Mouse (Mus musculus): ENCODE data around the gene Celf2. TPM values are rescaled to one million over a fixed set of nuclear protein-coding genes. Genes with fewer than 3 reads are reported as not detected.
A peak's percentile ranks its signal among the peaks of the same experiment; 100 is the strongest.
"Not testable (repeated sequence)": the region's sequence is repeated elsewhere in the genome, so short reads cannot be mapped to it uniquely, and the experiment has no call there.

Gene Celf2
- polyA plus RNA-seq, 1 experiment = 68.8 TPM

DNA sequence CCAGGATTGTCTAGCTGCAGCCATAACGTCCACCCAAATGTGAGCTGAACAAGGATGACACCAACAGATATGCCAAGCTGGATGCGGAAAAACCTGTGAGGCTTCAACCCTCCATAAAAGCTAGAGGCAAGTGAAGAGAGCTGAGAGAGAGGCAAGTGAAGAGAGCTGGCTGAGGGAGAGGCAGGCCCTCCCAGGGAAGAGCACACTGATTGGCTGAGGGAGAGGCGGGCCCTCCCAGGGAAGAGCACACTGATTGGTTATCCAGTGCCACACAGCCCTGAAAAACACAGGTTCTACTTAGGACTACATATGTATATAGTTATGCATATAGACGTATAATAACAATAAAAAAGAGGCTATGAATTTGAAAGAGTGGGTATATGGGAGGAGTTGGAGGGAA, 907.2 kb downstream of the Celf2 start:
- DNase-seq (ENCODE audit: low read depth) = no peak

DNA sequence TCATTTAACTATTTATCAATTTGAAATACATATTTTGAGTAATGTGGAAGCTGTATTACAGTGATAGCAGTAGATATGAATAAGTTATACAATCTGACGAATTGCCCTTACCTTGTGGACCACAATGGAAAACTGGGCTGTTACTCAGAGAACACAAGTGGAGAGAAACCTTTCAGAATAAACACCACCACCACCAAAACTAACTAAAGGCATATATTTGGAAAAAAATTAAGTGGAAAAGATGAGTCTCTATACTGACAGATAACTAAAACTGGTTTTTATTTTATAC, 910.5 kb downstream of the Celf2 start:
- no peak for DNase-seq (ENCODE audit: low read depth)

DNA sequence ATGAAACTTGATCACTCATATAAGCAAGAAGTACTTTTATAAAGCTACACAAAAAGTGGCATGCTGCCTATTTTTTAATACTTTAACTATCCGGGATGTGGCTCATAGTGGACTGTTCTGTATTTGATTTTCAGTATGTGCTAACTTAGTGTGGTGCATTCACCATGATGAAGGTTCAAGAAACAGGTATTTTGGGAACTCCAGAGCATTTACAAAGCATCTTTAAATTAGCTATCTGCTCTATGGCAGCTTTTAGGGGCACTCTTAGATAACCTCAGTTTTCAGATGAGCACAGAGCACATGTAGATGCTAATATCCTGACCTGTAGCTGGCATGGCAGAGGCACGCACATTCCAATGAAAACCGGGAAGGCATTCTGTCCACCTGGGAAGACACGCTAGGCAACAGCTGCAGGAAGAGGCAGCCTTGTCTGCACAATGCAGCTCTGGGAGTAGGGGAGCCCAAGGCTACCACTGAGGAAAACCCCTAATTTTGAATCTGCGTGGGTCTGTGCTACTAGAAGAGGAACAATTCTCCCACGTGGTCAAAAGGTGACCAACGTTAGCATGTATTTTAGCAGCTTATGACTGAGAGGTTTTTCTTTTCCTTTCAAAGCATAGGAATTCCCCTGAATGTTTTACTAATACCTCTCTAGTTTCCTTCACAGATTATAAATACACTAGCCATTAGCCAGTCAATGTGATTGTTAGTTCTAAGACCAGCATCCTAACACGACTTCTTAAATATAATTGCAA, 911.1 kb downstream of the Celf2 start:
- DNase-seq (ENCODE audit: low read depth) = no peak

DNA sequence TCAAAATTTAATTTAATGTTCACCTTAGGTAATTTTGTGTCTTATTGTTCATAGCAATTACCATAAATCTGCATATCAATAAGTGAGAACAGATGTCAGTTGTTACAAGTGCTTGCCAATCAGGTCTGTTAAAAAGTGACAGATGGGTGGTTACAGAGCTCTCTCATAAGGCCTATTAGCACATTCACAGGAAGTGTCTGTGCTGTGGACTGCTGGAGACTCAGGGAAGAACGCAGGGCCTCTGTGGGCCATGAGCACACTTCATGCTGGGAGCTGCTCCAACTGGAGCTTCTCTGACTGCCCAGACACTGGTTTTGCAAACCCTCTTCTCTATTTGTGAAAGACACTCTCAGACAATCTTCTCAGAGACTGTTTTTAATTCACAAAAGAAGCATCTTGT, 914.6 kb downstream of the Celf2 start:
- DNase-seq (ENCODE audit: low read depth) = no peak

DNA sequence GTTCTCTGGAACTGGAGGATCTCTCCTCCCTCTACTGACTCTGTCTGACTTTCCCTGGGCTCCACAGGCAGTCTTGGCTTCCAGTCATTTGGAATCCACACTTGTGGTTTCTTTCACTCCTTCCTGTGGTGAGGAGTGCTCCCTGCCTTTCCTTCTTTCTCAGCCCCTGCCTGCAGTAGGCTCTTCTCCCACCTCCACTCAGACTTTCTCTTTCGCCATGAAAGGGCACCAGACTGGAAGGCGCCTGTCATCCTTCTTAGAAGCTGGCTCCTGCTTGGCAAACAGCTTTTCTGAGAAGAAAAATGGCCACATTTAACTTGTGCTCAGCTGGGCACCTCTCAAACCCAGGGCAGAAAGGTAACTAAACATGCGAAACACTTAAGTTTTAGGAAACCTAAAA, 915.2 kb downstream of the Celf2 start:
- DNase-seq (ENCODE audit: low read depth) = no peak

DNA sequence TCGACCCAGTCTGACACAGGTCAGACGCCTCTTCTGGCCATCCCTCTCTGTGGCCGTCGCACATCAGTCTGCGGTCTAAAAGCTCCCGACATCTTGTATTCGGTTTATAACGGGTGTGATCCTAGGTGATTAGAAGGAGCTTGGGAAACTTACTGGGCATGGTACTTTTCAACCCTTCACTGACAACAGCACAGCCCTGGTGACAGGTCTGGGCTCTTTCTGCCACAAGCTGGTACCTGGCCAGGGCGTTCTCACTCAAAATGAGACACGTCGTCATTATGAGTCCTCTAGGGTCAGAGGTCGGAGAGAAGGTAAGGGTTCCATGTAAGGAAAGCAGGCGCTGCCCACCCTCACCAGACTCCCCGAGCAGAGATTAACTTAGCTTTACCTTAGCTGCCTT, 915.6 kb downstream of the Celf2 start:
- DNase-seq (ENCODE audit: low read depth) = no peak

DNA sequence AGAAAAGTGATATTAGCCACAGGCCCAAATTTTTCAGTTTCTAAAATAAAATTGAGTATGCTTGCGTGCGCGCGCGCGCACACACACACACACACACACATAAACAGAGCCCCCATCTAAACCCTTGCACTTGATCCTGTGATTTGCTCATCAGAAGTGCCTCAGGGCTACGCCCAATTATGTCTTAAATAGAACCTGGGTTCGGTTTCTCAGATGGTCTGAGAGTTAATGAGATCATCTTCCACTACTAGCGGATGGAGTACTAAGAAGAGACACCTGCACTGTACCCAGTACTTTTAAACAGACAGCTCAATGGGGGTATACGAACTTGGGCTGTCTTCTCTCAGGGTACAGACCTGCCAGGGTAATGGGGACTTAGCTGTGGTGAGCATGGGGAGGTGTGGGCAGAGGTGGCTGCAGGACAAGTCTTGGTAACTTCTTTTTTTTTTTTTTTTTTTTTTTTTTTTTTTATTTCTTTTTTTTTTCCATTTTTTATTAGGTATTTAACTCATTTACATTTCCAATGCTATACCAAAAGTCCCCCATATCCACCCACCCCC, 923.2 kb downstream of the Celf2 start:
- no peak for DNase-seq (ENCODE audit: low read depth)

DNA sequence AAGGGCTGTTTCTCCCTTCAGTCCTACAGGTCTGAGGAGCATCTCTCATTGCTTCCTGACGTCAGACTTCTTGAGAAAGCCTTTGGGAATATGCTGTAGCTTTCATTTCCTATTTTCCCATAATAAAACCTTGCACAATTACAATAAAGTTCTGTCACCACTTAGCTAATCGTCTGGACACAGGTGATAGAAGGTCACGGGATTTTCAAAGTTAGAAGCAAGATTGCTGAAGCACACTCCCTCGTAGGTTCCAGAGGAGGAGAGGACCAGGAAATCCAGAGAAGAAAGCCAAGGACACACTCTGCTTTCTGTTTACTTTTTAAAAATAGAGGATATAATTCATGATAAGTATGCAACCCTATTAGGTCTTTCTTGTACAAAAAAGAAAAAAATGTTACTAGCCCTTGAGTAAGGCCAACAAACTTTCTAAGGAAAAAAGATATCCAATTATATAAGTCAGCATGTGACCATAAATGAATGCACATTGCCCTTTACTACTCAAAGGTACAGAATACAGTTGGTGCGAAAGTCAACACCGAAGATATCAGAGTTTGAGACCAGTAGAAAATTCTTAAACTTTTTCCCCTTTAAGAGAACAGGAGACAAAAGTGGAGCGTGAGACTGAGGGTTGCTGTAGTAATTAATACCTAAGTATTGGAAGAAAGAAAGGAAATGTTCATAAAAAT, 924.2 kb downstream of the Celf2 start:
- DNase-seq (ENCODE audit: low read depth) = no peak

DNA sequence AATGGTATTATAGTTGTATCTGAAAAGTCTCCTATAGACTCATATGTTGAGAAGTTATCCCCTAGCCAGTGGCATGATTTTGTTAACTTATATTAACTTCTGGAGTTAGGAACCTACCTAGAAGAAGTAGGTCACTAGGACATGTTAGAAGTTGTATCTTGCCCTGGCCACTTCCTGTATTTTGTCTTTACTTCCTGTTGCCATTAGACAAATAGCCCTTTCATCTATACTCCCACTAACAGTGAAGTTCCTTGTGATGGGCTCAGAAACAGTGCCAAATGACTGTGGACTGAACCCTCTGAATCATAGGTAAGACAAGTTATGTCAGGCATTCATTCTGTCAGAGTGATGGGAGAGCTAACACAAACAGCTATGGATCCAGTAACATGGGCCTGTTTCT, 926.7 kb downstream of the Celf2 start:
- peak; percentile 9 for DNase-seq (ENCODE audit: low read depth)

DNA sequence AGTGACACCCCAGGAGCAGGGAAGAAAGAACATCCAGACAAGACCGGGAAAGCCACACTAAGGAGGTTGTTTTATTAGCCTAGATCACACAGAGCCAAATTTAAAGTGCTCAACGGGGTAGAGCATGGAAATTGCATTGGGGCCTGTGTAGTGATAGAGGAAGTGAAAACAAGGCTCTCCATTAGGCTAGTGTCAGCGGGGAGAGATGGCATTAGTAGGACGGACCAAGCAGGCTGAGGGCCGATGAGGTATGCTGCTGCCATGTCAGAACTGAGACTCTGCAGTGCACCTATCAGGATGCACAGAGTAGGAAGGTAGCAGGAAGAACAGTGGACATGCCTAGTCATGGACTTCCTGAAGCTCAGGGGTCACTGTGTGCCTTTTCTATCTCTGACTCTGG, 929.3 kb downstream of the Celf2 start:
- DNase-seq (ENCODE audit: low read depth) = no peak

DNA sequence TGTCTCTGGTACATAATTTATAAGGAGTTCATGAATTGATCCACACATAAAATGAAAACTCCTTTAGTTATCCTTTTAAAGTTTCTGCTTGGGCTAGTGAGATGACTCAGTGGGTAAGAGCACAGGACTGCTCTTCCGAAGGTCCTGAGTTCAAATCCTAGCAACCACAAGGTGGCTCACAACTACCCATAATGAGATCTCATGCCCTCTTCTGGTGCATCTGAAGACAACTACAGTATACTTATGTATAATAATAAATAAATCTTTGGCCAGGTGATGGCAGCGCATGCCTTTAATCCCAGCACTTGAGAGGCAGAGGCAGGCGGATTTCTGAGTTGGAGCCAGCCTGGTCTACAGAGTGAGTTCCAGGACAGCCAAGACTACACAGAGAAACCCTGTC, 934.0 kb downstream of the Celf2 start:
- not testable (repeated sequence) for DNase-seq (ENCODE audit: low read depth)

DNA sequence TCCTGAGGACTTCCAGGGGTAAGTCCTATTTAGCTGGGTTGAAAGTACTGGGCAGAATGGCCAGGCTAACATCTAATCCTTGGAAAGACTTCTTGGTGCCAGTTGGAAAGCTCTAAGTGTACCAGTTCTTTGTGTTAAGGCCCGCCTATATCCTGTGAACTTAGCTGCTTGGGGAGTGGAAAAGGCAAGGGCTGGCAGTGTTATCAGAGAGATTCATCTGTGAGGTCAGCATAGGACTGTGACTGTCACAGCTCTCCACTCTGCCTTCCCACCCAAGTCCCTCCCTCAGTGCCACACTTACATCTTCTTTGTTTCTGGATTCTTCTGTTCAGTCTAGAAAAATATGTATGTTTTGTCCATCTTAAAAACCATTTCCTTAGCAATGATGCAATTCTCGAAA, 935.7 kb downstream of the Celf2 start:
- DNase-seq (ENCODE audit: low read depth) = no peak

DNA sequence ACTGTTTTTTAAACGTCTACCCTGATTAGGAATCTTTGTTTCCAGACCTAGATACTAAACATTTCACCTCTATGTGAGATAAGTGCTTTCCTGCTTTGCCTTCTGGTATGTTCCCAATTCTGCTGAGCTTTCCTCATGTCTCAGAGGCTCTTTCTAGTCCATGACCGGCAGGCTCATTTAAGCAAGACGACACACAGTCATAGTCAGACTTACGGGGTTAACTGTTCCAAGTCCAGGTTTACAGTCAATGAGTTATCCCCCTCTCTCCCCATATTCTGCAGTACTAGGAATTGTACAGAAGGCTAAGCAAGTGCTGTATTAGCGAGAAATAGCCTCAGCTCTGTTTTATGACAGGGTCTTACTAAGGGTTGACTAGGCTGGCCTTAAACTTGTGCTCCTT, 936.4 kb downstream of the Celf2 start:
- DNase-seq (ENCODE audit: low read depth) = no peak

DNA sequence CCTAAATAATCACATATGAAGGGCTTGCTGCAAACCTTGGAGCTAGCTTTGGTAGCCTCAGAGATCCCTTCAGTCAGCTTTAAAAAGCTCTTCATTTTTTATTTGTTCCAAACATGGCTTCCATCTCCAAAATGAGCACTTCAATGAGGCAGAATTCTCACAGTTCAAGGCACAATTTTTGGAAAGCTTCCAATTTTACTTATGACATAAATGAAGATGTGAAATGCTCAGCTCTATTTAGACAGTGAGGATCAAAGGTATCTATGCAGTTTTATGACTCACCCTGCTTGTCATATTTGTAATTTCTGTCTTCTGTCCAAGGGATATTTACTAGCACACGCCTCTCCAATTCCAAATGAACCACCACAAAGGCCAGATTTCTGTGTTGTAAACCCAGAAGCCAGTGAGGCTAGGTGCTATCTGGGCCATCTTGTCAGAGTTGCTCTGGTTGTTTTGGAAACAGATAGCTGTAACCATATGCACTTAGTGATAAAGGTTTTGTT, 940.3 kb downstream of the Celf2 start:
- DNase-seq (ENCODE audit: low read depth) = no peak

DNA sequence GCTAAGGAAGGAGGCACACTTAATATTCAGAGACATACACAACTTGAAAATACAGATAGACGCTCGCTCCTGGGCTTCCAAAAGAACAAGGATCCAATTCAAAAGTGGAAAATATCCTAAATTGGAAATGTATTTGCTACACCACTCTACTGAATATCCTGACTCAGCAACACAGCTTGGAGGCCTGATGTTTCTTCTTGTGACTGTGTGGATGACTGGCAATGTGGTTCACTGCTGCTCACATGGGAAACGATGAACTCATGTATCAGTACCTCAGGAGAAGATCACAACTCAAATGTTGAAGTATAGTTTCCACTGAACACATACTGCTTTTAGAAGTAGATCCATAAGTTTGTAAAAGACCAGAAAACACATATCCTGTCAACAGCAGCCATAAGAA, 944.2 kb downstream of the Celf2 start:
- no peak for DNase-seq (ENCODE audit: low read depth)

DNA sequence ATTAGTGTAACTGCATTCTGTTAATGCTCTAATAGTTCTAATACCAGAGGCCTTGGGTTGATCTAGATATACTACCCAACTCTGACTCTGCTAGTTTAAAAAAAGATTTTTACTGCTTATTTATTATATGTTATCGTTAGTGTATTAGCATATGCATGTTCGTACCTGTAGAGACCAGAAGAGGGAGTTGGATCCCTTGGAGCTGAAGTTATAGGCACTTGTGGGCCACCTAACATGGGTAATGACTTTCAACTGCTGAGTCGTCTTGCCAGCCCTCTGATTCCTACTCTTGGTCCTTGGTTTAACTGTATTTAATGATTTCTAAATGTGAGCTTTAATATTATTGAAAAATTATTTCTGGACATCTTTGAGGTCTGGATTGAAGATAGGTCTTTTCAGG, 948.0 kb downstream of the Celf2 start:
- no peak for DNase-seq (ENCODE audit: low read depth)

DNA sequence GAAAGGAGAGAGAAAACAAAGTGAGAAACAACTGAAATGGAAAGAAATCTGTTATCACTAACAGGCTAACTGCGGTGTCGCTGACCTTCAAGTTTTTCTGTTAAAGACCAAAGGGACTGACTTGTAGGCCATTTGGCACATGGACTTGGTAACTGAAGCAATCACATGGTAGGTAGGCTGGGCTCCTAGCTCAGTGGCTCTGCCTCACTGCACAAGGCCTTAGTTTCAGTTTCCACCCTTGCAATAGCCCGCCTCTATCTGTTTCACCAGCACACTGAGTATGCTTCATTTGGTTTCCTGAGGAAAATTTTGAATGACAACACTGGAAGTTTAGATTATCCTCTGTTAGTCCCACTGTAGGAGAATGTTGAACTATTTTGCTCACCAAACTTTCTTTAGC, 948.6 kb downstream of the Celf2 start:
- no peak for DNase-seq (ENCODE audit: low read depth)

DNA sequence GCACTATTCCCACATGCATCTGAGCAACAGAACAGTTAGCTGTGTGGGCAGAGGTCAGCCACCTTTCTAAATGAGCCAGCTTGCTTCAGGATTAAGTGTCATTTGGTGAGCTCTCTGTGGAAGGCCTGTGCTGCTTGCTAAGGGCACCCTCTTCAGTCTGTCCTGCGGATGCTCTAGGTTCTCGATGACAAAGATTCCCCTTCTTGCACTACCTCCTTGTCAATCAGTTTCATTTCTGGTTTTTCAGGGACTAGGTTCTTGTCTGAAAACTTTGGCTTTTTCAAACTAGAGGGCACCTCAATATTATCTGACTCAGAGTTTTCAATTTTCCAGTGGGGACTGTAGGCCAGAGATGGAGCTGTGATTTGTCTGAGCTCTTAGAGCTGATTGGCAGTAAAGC, 949.8 kb downstream of the Celf2 start:
- no peak for DNase-seq (ENCODE audit: low read depth)

DNA sequence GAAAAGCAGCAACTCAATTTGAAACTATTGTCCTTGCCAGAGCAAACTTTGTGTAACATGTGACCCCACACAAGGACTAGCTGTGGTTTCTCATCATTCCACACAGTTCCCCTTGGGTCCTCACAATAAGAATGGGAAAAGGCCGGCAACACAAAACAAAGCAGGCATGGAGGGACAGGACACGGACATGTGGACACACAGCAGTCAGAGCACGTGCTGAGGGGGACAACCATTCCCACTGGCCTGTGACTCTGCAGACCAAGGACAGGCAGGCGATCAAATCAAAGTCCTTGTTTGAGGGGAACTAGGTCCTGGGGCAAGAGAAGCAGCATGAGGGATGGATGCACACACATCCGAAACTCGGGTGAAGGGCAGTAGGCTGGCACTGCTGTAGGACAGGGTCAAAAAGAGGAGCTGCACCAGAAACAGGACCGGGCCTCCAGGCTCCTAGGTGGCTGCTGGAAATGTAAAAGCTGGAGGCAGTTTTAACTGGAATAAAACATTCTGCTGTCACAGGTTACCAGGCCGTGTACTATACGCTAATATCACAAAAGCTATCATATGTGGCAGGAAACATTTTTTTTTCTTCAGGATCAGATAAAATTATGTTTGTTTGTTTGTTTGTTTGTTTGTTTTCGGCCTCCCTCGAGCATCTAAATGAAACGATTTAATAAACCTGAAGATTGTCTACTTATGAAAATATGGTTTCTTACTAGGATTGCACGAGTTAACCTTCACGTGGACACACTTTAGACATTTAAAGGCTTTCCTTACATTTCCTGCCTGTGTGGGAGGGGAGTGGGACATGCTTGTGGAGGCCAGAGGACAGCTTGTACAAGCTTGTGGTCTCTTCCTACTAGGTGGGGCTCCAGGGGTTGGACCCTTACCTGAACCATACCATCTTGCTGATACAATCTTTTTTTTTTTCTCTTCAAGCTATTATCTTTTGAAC, 950.8 kb downstream of the Celf2 start:
- no peak for DNase-seq (ENCODE audit: low read depth)

DNA sequence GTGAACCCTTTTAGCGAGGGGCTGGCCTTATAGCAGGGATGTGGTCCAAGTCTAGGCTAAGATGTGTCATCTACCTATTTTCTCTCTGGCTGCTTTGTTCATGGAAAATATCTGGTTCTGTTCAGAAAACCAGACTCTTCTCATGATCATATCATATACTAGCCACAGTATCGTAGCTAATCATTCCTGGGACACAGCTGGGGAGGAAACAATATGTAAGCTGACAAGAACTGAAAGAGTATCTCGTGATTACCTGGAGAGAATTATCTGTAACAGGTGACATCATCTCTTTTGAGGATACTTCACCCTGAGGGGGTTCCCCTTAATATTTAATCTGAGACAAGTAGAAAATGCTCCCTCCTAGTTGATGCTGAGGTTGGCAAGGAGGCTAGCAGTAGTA, 951.6 kb downstream of the Celf2 start:
- no peak for DNase-seq (ENCODE audit: low read depth)

DNA sequence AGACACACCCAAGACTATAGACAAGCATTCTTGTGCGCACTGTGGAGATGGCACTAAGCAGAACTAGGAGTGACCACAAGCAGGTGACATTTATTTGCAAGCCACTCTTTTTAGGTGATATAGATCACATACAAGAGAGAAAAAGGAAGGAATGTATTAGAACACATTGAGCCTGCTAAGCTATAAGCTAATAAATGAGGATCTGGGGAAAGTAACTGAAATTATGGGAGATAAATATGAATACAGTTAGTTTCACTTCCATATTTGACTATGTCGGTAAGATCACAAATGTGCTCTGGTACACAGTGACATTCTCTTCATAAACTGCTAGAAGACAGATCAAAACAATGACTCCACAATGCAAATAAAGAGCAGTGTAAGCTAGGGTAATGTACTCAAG, 952.5 kb downstream of the Celf2 start:
- DNase-seq (ENCODE audit: low read depth) = no peak

DNA sequence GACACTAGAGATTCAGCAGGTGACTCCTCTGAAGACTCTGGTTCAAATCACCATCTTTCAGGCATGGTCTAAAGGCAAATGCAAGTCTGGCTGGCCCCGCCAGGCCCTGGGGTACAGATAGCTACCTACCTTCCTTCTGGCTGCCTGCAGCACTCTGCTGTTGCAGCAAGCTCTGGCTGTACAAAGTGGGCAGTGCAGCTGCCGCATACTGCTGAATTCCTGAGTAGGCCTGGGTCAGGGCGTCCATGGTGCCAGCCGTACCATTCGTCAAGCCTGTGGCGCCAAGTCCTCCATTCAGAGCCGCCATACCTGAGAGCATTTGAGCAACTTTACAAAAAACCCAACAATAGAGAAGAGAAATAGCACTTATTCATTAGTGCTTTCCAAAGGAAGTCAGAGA, 955.7 kb downstream of the Celf2 start:
- no peak for DNase-seq (ENCODE audit: low read depth)

All from gonadal fat pad, adult 2 months (tissue).